Mouse (Mus musculus): Measurements from ENCODE around the gene Gm17535.
"Not testable (repeated sequence)": the region's sequence is repeated elsewhere in the genome, so short reads cannot be mapped to it uniquely, and the experiment has no call there.

Gene Gm17535

DNA sequence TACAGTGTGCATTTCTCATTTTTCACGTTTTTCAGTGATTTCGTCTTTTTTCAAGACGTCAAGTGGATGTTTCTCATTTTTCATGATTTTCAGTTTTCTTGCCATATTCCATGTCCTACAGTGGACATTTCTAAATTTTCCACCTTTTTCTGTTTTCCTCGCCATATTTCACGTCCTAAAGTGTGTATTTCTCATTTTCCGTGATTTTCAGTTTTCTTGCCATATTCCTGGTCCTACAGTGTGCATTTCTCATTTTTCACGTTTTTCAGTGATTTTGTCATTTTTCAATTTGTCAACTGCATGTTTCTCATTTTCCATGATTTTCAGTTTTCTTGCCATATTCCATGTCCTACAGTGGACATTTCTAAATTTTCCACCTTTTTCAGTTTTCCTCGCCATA is at the start of gene Gm17535:
TSS of gene Gm17535 (plus strand) at position 301 of the 400 bp plus-strand sequence.
- not testable (repeated sequence) for DNase-seq (ENCODE audit: low read depth, low spot score)

GRCm38 (mm10) chr9:3000445-3000972 is 33.9 kb upstream of the Gm17535 start, which contains the start of gene Gm10722:
TSS of gene Gm10722 (plus strand) at chr9:3000922.
- DNase-seq (ENCODE audit: low read depth, low spot score), result peak; percentile 41

GRCm38 (mm10) chr9:3001006-3001405 is 33.4 kb upstream of the Gm17535 start:
- DNase-seq (ENCODE audit: low read depth, low spot score), result not testable (repeated sequence)

DNA sequence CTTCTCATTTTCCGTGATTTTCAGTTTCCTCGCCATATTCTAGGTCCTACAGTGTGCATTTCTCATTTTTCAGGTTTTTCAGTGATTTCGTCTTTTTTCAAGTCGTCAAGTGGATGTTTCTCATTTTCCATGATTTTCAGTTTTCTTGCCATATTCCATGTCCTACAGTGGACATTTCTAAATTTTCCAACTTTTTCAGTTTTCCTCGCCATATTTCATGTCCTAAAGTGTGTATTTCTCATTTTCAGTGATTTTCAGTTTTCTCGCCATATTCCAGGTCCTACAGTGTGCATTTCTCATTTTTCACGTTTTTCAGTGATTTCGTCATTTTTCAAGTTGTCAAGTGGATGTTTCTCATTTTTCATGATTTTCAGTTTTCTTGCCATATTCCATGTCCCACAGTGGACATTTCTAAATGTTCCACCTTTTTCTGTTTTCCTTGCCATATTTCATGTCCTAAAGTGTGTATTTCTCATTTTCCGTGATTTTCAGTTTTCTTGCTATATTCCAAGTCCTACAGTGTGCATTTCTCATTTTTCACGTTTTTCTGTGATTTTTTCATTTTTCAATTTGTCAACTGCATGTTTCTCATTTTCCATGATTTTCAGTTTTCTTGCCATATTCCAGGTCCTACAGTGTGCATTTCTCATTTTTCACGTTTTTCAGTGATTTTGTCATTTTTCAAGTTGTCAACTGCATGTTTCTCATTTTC is 32.3 kb upstream of the Gm17535 start:
- peak; percentile 7 for DNase-seq (ENCODE audit: low read depth, low spot score)

GRCm38 (mm10) chr9:3002794-3003396 is 31.5 kb upstream of the Gm17535 start, which contains the start of gene Gm11168:
TSS of gene Gm11168 (plus strand) at chr9:3003346.
- DNase-seq (ENCODE audit: low read depth, low spot score), result not testable (repeated sequence)

GRCm38 (mm10) chr9:3006179-3006578 is 28.2 kb upstream of the Gm17535 start:
- DNase-seq (ENCODE audit: low read depth, low spot score), result not testable (repeated sequence)

DNA sequence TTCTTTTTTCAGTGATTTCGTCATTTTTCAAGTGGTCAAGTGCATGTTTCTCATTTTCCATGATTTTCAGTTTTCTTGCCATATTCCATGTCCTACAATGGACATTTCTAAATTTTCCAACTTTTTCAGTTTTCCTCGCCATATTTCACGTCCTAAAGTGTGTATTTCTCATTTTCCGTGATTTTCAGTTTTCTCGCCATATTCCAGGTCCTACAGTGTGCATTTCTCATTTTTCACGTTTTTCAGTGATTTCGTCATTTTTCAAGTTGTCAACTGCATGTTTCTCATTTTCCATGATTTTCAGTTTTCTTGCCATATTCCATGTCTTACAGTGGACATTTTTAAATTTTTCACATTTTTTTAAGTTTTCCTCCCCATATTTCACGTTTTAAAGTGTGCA is 27.8 kb upstream of the Gm17535 start:
- DNase-seq (ENCODE audit: low read depth, low spot score), result not testable (repeated sequence)

DNA sequence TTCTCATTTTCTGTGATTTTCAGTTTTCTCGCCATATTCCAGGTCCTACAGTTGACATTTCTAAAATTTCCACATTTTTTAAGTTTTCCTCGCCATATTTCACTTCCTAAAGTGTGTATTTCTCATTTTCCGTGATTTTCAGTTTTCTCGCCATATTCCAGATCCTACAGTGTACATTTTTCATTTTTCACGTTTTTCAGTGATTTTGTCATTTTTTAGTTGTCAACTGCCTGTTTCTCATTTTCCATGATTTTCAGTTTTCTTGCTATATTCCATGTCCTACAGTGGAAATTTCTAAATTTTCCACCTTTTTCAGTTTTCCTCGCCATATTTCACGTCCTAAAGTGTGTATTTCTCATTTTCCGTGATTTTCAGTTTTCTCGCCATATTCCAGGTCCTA is 27.1 kb upstream of the Gm17535 start:
- not testable (repeated sequence) for DNase-seq (ENCODE audit: low read depth, low spot score)

DNA sequence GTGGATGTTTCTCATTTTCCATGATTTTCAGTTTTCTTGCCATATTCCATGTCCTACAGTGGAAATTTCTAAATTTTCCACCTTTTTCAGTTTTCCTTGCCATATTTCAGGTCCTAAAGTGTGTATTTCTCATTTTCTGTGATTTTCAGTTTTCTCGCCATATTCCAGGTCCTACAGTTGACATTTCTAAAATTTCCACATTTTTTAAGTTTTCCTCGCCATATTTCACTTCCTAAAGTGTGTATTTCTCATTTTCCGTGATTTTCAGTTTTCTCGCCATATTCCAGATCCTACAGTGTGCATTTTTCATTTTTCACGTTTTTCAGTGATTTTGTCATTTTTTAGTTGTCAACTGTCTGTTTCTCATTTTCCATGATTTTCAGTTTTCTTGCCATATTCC is 25.1 kb upstream of the Gm17535 start:
- not testable (repeated sequence) for DNase-seq (ENCODE audit: low read depth, low spot score)

- not testable (repeated sequence) for DNase-seq (ENCODE audit: low read depth, low spot score)
Measured at GRCm38 (mm10) chr9:3012054-3012621, 22.3 kb upstream of the Gm17535 start.

DNA sequence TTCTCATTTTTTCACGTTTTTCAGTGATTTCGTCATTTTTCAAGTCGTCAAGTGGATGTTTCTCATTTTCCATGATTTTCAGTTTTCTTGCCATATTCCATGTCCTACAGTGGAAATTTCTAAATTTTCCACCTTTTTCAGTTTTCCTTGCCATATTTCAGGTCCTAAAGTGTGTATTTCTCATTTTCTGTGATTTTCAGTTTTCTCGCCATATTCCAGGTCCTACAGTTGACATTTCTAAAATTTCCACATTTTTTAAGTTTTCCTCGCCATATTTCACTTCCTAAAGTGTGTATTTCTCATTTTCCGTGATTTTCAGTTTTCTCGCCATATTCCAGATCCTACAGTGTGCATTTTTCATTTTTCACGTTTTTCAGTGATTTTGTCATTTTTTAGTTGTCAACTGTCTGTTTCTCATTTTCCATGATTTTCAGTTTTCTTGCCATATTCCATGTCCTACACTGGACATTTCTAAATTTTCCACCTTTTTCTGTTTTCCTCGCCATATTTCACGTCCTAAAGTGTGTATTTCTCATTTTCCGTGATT is 21.6 kb upstream of the Gm17535 start, which contains the start of gene Gm10721:
TSS of gene Gm10721 (plus strand) at position 408 of the 547 bp plus-strand sequence.
- not testable (repeated sequence) for DNase-seq (ENCODE audit: low read depth, low spot score)

- DNase-seq (ENCODE audit: low read depth, low spot score), result not testable (repeated sequence)
Measured at GRCm38 (mm10) chr9:3015354-3015753, 19.0 kb upstream of the Gm17535 start, which contains the start of gene Gm10720. TSS of gene Gm10720 (plus strand) at chr9:3015654.

DNA sequence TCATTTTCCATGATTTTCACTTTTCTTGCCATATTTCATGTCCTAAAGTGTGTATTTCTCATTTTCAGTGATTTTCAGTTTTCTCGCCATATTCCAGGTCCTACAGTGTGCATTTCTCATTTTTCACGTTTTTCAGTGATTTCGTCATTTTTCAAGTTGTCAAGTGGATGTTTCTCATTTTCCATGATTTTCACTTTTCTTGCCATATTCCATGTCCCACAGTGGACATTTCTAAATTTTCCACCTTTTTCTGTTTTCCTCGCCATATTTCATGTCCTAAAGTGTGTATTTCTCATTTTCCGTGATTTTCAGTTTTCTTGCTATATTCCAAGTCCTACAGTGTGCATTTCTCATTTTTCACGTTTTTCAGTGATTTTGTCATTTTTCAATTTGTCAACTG is 18.5 kb upstream of the Gm17535 start:
- not testable (repeated sequence) for DNase-seq (ENCODE audit: low read depth, low spot score)

- DNase-seq (ENCODE audit: low read depth, low spot score), result not testable (repeated sequence)
Measured at GRCm38 (mm10) chr9:3017108-3017507, 17.3 kb upstream of the Gm17535 start, which contains the start of gene Gm10719. TSS of gene Gm10719 (plus strand) at chr9:3017408.

GRCm38 (mm10) chr9:3018944-3019343 is 15.5 kb upstream of the Gm17535 start:
- DNase-seq (ENCODE audit: low read depth, low spot score), result not testable (repeated sequence)

GRCm38 (mm10) chr9:3019835-3020727 is 14.3 kb upstream of the Gm17535 start:
- not testable (repeated sequence) for DNase-seq (ENCODE audit: low read depth, low spot score)

DNA sequence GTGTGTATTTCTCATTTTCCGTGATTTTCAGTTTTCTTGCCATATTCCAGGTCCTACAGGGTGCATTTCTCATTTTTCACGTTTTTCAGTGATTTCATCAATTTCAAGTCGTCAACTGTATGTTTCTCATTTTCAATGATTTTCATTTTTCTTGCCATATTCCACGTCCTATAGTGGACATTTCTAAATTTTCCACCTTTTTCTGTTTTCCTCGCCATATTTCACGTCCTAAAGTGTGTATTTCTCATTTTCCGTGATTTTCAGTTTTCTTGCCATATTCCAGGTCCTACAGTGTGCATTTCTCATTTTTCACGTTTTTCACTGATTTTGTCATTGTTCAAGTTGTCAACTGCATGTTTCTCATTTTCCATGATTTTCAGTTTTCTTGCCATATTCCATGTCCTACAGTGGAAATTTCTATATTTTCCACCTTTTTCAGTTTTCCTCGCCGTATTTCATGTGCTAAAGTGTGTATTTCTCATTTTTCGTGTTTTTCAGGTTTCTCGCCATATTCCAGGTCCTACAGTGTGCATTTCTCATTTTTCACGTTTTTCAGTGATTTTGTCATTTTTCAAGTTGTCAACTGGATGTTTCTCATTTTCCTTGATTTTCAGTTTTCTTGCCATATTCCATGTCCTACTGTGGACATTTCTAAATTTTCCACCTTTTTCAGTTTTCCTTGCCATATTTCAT is 11.9 kb upstream of the Gm17535 start:
- not testable (repeated sequence) for DNase-seq (ENCODE audit: low read depth, low spot score)

DNA sequence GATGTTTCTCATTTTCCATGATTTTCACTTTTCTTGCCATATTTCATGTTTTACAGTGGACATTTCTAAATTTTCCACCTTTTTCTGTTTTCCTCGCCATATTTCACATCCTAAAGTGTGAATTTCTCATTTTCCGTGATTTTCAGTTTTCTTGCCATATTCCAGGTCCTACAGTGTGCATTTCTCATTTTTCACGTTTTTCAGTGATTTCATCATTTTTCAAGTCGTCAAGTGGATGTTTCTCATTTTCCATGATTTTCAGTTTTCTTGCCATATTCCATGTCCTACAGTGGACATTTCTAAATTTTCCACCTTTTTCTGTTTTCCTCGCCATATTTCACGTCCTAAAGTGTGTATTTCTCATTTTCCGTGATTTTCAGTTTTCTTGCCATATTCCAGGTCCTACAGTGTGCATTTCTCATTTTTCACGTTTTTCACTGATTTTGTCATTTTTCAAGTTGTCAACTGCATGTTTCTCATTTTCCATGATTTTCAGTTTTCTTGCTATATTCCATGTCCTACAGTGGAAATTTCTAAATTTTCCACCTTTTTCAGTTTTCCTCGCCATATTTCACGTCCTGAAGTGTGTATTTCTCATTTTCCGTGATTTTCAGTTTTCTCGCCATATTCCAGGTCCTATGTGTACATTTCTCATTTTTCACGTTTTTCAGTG is 11.0 kb upstream of the Gm17535 start, which contains the start of gene Gm10718:
TSS of gene Gm10718 (plus strand) at position 236 of the 673 bp plus-strand sequence.
- DNase-seq (ENCODE audit: low read depth, low spot score), result not testable (repeated sequence)

GRCm38 (mm10) chr9:3023985-3024648 is 10.3 kb upstream of the Gm17535 start:
- not testable (repeated sequence) for DNase-seq (ENCODE audit: low read depth, low spot score)
